9 mouse cellular contexts compared by ENCODE assay signal in genomic region chr14:45996760-45997159, GRCm38 (mm10).
DNase-seq lines count a peak whose midpoint lies in the region; ATAC-seq and TF ChIP-seq lines count a peak whose summit lies in the region.
"Had no signal": no experiment of that assay in that cellular context is flagged by ENCODE, and none has a peak within 500 bp of the region (broad histone marks: within the 10 kb centered on the region; RNA-seq: fewer than 3 reads in every experiment).

No protein-coding gene starts in this region.

- peak; percentile 26 for TF ChIP-seq CTCF in lung, postnatal 0 days (IDR thresholded peaks at IDR 0.05)

- peaks cover 18% of the 10 kb centered on the region for H3K4me1 ChIP-seq in intestine, embryonic 14.5 days (replicated peaks; ENCODE audit: control insufficient read depth, insufficient read depth, low read length)
- peaks cover 9% of the 10 kb centered on the region; the same call in 1 of the 2 replicates for H3K4me1 ChIP-seq in lung, postnatal 0 days (ENCODE audit: insufficient read depth, low read depth, low read length)
- H3K4me1 ChIP-seq: megakaryocyte, embryonic 14.5 days had no signal

- no peak overlapping the region for H3K27ac ChIP-seq in intestine, embryonic 14.5 days (ENCODE audit: low read depth)
- no peak overlapping the region for H3K27ac ChIP-seq in lung, postnatal 0 days (ENCODE audit: low read length)

- no peaks in the 10 kb centered on the region for H3K9me3 ChIP-seq in intestine, embryonic 14.5 days (ENCODE audit: control insufficient read depth, low read length)
- H3K9me3 ChIP-seq in lung, postnatal 0 days (ENCODE audit: low read length): no peaks in the 10 kb centered on the region
- H3K9me3 ChIP-seq: megakaryocyte, embryonic 14.5 days had no signal

- no peaks in the 10 kb centered on the region for H3K27me3 ChIP-seq in intestine, embryonic 14.5 days (replicated peaks; ENCODE audit: control insufficient read depth, insufficient read depth, low read length)
- H3K27me3 ChIP-seq in lung, postnatal 0 days (replicated peaks; ENCODE audit: insufficient read depth, low read length): no peaks in the 10 kb centered on the region
- H3K27me3 ChIP-seq: megakaryocyte, embryonic 14.5 days had no signal

- WGBS in intestine, embryonic 14.5 days: 47% methylated on average over 5 of the region's 5 CpGs
- WGBS in lung, postnatal 0 days: 6% methylated on average over 5 of the region's 5 CpGs

- peak; percentile 59 for TF ChIP-seq EP300 in lung, postnatal 0 days (IDR thresholded peaks at IDR 0.05)

- DNase-seq in heart, adult 8-10 months (ENCODE audit: low spot score): peak; percentile 3
- no peak for DNase-seq in heart, adult 11 months
- DNase-seq in R1 (ENCODE audit: low read depth, low spot score): peak; percentile 7
- DNase-seq in intestine, embryonic 14.5 days (ENCODE audit: low spot score): no peak
- DNase-seq in lung, postnatal 0 days (ENCODE audit: low spot score): peak; percentile 53
- DNase-seq in layer of hippocampus, adult 9-11 months: no peak
- no peak for DNase-seq in frontal cortex, postnatal 36 days (ENCODE audit: low spot score in 2 of 2)

- no peak overlapping the region for H3K4me2 ChIP-seq in intestine, embryonic 14.5 days (ENCODE audit: low read length)
- no peak overlapping the region for H3K4me2 ChIP-seq in lung, postnatal 0 days (replicated peaks; ENCODE audit: low read depth, low read length)

- no peak overlapping the region for H3K9ac ChIP-seq in intestine, embryonic 14.5 days (ENCODE audit: low read length)
- H3K9ac ChIP-seq in lung, postnatal 0 days (replicated peaks; ENCODE audit: low read depth): no peak overlapping the region

- no peaks in the 10 kb centered on the region for H3K36me3 ChIP-seq in intestine, embryonic 14.5 days (ENCODE audit: control insufficient read depth, insufficient read depth, low read length)
- H3K36me3 ChIP-seq in lung, postnatal 0 days (ENCODE audit: insufficient read depth, low read length): no peaks in the 10 kb centered on the region

- peak; percentile 69 for ATAC-seq in intestine, embryonic 14.5 days (replicated peaks; ENCODE audit: low FRiP score, low TSS enrichment, low read depth)
- peak; percentile 79 for ATAC-seq in lung, postnatal 0 days
- no peak for ATAC-seq in cerebellum, adult (ENCODE audit: insufficient number of reproducible peaks, low FRiP score, low TSS enrichment)

- H3K4me3 ChIP-seq in intestine, embryonic 14.5 days (ENCODE audit: low read depth, low read length): no peak overlapping the region
- no peak overlapping the region for H3K4me3 ChIP-seq in lung, postnatal 0 days (ENCODE audit: low read depth, low read length)
- H3K4me3 ChIP-seq: megakaryocyte, embryonic 14.5 days had no signal

Comparison
In these comparisons a context has a peak if more than half of its experiments do, and no peak if none do; other contexts are left out.
1. DNase-seq: peak in heart, adult 8-10 months (single experiment), R1 (single experiment) and lung, postnatal 0 days (single experiment); none in heart, adult 11 months (single experiment), intestine, embryonic 14.5 days (single experiment), layer of hippocampus, adult 9-11 months (single experiment) and frontal cortex, postnatal 36 days (0 of 2).